Mouse (Mus musculus) cerebellum, adult 2 months (tissue): Measurements from ENCODE around the gene Slc33a1.

Experiments used
- CTCF ChIP-seq: fragments of 200-500 bp; IDR thresholded peaks from 2 replicates; pipeline ENCODE4 v1.5.1; 2011; ENCODE audit warnings: low read depth, mild to moderate bottlenecking, control low read depth, low read length, moderate library complexity, borderline replicate concordance; ENCODE audit not compliant: insufficient read depth
- POLR2A ChIP-seq: fragments of 200-500 bp; IDR thresholded peaks from 2 replicates; pipeline ENCODE4 v1.6.1; 2011; ENCODE audit warnings: low read length, control low read depth, borderline replicate concordance; ENCODE audit not compliant: insufficient read depth

DNA sequence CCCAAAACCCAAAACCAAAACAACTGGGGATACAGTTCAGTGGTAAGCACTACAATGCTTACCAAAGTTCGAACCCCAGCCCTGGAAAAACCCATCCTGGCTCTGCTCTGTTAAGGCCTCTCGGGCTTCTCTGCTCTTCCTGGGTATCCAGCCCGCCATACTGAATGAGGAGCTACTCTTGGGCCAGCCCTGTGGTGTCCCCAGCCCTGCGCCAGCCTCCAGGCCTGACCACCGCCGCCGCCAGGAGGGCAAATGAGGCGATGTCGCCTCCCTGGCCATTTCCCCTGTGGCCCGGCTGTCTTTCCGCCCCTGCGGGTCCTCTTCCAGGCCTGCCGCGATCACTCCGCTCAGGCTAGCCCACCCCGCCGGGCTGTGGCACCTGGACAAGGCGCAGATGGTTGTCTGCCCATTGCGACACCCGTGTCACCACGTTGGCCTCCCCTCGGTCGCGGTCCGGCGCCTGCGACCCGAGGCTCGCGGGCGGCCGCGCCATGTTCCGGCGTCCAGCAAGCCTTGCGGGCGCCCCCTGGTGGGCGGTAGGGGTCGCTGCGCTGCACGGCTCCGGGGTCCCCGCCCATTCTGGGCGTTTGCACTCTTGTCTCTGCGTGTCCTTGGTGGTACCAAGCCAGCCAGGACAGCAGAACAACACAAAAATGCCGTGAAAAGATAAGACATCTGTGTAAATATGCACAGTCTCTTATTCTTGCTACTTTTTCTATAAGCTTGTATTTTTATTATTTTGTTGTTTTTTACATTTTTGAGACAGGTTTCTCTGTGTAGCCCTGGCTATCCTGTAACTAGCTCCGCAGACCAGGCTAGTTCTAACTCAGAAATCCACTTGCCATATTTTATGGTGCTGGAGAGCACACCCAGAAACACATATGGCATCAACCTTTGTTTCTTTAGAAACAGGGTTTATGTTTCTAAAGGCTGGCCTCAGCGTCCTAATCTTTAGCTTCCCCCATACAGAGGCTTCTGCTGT, 35.4 kb downstream of the Slc33a1 start, which contains the start of gene E130311K13Rik:
- peak; percentile 34; the same call in 1 of the 2 replicates for TF ChIP-seq POLR2A
- TF ChIP-seq CTCF: peak; percentile 75
